Mouse (Mus musculus) activated CD4-positive, CD25-positive, alpha-beta regulatory T cell, adult 4 months (primary cell): Measurements from ENCODE around the gene Ybx1. TPM values are rescaled to one million over a fixed set of nuclear protein-coding genes. Genes with fewer than 3 reads are reported as not detected.

Source experiments
- ATAC-seq: one replicate; pipeline ENCODE4 v1.8.0; 2017
- polyA plus RNA-seq, 2 experiments: library from polyadenylated mRNA; unstranded; fragments of 100-300 nt; shearing (Covaris generic); gene quantifications; one replicate each; pipeline ENCODE4 v1.2.1; 2017

The Ybx1 gene
- polyA plus RNA-seq, 2 experiments from 2014 or later, result 172 to 180 TPM

DNA sequence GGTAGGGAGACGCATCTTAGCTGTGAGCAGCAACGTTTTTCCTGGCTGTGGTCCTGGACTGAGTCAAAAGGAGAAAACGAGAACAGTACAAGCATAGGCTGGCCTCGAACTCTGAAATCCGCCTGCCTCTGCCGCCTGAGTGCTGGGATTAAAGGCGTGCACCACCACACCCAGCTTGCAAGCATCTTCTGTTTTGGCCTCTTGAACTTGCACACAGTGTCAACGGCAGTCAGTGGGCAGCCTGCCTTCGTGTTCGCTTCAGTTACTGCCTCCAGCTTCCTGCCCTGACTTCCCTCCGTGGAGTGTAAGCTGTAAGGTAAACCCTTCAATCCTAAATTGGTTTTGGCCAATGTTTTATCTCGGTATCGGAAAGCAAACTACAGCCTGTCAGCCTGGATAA lies 27.8 kb downstream of the Ybx1 start:
- no peak for ATAC-seq

DNA sequence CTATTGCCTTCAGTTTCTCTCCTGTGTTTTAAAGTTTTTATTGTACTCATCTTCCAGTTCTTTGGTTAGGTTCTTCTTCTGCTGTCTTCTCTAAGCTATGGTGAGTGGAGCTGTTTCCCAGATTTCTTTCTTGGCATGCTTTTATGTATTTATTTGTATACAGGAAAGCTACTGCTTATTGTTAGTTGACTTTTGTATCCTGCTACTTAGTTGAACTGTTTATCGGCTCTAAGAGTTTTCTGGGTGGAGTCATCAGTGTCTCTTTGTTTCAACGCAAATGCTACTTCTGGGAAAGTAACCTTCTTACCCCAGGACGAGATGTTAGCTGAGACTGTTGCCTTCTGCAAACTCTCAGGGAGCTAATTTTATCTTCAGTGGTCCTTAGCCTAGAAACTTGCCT lies 30.9 kb downstream of the Ybx1 start:
- no peak for ATAC-seq

DNA sequence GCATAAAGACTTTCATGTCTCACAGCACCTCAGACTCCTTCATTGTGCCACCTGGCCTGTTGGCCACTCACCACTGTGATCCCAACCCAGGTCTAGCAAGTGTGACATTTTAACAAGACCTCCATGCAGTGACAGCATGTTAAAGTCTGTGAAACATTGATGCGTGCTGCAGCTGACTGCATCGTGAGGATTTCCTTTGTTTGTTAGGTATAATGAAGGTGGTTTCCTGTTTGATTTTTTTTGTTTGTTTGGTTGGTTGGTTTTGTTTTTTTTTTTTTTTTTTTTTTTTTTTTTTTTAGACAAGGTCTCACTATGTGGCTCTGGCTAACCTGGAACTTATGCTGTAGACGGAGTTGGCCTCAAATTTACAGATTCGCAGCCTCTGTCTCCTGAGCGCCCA lies 31.9 kb downstream of the Ybx1 start:
- no peak for ATAC-seq

DNA sequence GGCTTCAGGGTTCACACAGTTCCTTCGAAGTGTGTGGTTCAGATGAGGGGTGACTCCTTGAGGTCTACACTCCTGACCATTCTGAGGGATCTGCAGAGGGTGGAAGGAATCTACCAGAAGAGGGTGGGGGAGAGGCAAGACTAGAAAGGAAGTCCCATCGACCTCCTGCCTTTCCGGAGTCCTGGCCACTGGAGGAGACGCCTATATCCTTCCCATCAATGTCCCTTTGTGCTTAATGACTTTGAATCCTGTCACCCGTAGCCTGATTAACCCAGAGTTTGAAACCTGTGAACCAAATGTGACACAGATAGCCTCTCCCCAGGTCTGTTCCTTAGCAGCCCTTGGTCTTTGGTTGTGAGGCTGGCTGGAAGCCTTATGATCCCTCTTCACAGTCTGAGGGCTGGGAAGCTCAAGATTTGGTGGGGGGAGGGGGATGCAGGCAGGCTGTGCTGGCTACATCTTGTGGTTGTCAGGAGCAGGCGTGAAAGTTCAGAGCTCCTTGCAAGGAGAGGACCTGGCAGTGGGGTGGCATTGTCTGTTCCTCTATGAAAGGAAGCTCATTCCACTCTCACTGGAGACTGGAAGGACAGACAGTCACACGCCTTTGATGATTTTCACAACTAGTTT lies 33.2 kb downstream of the Ybx1 start:
- no peak for ATAC-seq

DNA sequence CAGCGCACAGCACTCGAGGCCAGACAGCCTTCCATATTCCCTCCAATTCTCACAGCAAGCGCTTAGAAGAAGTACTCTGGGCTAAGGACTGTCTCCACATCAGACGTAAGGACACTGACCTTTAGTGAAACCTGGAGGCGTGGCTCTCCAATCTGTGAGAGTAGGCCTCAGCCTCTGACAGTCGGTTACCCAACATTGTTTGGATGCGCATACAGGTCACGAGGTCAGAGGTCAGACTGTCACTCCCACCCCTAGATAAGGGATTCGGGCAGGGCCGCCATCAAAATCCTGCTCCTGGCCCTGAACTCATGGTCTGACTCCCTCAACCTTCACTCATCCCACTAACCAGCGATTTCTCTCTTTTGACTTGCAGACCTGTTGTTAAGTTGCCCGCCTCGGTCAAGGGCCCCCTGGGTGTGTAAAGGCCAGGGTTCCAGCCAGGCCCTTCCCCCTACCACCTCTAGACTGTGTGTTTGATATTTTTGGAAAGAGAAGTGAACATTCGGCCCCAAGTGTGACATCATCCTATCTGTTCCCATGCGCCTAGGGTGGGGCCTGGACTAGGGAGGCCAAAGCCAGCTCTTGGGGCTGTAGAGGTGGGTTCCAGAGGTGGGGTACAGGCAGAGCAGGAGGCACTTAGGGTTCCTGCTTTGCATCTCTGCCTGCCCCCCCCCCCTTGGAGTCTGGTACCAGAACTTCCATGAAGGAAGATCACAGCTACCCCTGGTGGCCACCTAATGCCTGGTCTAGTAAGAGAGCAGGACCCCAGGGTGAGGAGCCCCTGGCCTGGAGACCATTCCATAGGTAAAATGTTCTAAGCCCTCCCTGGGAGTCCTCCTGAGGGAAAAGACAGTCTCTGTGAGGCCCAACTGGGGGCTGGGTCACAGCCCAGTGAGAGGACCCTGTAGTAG lies 34.8 kb downstream of the Ybx1 start:
- no peak for ATAC-seq

DNA sequence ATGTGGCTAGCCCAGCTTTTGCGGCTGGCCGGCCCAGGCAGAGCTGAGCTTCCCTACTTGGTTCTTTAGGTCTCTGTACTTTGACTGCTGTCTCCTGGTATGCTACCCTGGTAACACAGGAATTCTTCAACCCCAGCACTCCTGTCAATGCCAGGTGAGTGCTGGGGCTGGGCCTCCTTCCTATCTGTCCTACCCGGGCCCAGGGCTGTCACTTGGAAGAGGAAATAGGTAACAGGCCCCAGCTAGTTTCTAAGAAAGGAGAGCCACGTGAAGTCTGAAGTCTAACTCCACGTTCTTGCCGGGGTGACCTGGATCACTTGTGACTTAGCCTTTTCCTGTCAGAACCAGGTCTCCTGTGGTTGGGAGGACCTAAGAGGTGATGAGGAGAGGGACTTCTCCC lies 37.3 kb downstream of the Ybx1 start:
- ATAC-seq, result no peak

DNA sequence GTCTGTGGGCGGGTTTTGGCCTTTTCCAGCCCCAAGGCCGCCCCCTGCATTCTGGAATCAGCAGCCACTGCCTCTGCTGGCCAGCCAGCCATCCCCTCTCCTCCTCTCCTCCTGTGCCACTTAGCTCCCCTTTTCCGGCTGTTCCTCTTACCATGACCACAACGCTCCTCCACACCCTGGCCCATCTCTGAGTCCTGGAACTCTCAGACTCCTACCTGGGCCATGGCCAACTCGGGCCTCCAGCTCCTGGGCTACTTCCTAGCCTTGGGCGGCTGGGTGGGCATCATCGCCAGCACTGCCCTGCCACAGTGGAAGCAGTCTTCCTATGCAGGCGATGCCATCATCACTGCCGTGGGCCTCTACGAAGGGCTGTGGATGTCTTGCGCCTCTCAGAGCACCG lies 39.1 kb downstream of the Ybx1 start, which contains the start of gene Cldn19:
Gene Cldn19 (plus strand): TSS at position 64 of the 400 bp plus-strand sequence.
- no peak for ATAC-seq

DNA sequence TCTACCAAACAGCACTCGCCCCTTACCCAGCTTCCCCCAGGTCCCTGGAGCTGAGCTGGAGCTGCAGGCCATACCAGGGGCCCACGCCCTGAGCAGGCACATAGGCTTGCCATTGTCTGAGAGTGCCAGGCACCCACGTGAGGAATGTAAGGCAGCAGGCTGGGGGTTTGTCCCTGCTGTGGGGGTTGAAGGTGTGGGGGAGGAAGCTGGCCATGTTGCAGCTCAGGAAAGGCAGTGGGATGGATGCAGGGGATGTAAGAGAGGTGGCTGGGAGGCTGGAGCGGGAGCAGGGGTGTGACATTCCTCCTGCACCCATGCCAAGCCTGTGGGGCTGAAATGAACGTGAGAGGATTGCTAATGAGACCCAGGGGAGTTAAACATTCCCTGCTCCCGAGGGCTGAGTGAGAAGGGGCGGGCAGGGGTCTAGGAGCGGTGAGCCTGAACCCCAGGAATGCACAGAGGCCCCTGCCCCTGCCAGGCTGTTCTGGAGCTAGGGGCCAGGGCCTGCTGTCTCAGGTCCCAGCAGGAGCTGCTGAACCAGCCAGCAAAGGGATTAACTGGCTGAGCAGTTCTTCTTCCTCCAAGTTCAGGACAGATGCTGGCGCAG lies 40.3 kb downstream of the Ybx1 start:
- ATAC-seq, result no peak

DNA sequence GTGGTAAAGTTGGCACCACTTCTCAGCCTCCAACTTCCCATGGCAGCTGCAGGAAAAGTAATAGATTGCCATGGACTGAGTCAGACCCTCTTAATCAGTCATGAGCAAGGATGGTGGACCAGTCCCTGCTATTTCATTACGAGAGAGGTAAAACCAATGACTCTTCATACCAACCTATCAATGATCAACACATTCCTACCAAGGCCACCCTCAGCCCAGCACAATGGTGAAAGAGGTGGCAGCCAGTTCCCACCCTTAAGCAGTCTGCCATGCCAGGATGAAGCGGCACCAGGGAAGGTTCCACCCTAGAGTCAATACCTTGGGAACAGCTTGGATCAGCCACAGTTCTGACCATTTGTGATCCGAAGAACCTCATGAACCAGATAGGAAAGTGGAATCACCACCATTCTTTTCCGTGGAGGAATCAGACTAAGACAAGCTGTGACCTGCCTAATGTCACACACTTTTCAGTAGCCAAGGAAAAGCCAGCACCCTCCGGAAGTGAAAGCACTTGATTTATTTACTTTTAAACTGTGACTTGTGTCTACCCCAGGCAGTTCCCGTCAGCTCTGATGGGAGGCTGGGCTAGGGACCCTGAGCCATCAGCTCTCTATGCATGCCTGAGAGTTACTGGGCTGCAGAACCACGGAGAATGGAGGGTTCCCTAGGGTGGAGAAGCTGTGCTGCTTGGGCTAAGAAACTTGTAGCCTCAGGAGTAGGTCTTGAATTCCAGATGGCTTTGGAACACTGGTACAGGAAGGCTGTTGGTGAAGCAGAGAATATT lies 42.2 kb downstream of the Ybx1 start:
- no peak for ATAC-seq

DNA sequence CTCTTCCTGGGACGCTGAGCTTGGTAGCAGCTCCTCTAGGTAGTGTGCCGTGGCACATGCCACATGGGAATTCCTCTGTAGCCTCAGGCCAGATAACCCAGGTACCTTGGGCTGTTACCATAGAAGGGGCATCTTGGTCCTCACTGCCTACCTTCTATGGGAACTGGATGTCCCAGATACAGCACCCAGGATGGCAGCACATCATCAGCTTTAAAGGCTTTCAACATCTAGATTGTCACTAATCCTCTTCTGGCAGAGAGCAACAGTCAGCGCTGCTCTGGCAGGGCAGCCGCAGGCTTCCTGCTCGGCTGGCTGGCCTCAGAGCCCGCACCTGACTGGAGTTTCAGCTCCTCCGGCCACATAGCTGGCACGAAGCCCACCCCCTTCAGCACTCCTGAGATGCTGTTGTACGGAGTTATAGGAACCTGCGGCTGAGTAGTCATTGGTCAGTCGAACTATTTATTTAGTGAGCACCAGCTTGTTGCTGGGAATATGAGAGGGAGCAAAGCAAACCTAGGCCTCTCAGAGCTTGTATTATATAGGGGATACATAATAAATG lies 45.9 kb downstream of the Ybx1 start:
- no peak for ATAC-seq

DNA sequence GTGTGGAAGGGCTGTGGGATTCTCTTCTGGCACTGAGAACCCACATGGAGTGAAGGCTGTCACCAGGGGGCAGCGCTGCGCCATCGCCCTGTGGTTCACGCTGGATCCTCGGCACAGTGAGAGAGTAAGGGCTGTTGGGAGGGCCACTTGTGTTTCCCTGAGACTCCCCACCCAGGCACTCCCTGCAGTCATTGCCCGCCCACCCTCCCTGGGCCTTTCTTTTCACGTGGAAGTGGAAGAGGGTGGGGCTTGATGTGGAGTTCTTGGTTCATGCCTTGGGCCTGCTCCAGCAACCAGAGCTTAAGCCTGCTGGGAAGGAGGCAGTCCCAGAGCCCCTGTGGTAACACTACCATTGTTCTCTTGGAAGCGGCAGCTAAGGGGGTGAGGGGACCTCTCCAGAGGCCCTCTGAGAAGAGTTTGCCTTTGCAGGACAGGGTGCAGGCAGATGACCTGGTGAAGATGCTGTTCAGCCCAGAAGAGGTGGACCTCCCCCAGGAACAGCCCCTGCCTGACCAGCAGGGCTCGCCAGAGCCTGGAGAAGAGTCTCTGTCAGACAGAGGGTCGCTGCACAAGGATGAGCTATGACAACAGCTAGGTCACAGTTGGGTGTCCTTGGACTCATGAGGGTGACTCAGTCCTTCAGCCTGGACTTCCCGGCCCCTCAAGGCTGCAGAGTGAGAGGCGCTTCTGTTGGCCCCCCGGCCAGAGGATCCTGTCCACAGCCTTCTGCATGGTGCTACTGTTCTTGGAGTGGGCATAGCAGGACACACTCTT lies 46.8 kb downstream of the Ybx1 start:
- peak; percentile 66 for ATAC-seq

DNA sequence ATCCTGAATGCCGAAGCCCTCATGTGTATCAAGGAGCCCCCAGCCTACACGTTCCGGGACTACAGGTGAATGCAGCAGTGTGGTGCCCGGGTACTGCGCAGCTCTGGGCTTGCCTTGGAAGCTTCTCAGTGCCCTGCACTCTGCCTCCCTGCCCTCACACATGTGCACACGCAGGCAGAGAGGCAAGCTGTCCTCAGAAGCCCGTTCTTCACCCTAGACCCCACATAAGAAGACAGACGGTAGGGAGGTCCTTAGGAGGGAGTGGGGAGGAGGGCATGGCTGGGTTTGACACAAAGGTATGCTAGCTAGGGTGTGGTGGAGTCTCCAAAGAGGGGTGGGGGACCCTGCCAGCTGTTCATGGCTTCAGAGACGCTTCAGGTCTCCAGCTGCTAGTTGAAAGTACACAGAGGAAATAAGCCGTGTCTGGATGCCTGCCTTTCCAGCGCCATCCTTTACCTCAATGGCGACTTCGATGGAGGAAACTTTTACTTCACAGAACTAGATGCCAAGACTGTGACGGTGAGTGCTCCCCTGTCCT lies 47.6 kb downstream of the Ybx1 start:
- no peak for ATAC-seq

DNA sequence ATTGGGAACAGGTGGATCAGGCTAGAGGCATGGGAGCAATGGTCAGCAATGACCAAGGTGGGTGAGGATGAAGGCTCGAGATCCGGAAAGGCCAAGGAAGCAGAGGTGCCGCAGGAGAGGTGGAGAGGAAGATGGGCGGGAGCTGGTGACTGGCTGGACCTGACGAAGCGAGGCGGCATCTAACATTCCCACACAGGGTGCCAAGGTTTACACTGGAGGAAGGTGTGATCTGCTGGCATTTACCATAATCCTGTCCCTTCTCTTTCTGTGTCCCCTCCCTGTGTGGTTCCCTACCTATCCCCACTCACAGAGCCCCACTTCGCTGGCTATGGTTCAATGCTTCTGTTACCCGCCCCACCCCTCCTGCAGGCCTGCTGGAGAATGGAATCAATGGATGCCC lies 48.4 kb downstream of the Ybx1 start:
- no peak for ATAC-seq

DNA sequence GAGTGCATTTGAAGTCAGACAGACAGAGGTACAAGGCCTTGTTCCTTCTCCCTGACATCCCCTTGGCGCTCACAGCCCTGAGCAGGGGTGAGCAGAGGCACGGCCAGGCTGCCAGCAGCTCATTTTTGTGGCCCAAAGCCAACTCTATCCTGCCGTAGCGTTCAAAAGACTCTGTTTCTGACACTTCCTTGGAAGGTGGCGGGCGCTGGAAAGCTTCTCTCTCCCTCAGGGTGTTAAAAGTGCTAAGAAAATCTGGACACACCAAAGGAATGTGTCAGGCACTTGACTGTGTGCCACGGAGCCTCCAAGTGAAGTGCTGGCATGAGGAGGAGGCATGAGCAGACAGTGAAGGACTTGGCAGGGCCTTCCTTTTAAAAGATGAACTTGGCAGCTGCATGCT lies 48.8 kb downstream of the Ybx1 start:
- ATAC-seq, result no peak

DNA sequence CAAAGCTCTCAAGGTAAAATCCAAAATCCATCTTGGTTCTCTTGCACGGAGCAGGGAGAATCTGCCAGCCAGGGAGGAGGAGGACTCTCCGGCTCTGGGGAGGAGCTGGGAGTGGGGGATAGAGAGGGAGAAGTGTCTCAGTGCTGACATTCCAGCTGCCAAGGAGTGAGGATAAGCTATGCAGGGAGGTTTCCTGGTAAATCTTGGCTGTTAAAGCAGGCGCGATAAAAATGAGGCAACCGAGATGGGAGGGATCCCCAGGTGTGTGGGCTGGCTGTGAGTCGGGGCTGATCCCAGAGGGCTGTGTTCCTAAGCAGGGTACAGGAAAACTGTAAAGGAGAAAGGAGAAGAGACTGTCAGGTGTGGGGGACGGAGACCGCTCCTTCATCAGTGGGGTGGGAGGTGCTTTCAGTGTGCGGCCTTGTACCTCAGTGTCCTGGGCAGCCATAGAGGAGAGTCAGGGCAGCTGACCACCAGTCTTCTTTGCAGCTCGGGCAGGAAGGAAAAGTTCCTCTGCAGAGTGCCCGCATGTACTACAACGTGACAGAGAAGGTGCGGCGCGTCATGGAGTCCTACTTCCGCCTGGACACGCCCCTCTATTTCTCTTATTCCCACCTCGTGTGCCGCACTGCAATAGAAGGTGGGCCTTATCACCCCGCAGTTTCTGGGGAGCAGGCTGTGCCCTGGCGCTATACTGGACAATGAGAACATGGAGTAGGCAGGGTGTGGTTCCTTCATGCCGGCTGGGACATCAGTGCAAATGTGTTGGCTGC lies 49.8 kb downstream of the Ybx1 start:
- no peak for ATAC-seq

DNA sequence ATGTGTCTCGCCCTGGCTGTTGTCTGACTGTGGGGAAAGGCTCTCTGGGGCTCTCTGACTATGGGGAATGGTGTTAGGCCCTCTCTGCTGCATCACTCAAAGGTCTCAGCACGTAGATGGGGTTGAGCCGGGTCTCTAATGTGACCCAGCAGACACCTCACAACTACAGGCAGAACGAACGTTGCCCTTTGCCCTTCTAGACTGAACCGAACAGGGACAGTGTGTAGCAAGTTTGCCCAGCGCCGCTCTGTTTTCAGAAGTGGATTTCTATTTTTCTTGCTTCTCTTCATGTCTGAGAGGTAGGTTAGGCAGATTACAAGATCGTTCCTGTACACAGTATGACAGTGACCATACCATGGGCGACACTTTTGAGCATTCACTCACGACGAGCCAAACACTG lies 51.8 kb downstream of the Ybx1 start:
- no peak for ATAC-seq

DNA sequence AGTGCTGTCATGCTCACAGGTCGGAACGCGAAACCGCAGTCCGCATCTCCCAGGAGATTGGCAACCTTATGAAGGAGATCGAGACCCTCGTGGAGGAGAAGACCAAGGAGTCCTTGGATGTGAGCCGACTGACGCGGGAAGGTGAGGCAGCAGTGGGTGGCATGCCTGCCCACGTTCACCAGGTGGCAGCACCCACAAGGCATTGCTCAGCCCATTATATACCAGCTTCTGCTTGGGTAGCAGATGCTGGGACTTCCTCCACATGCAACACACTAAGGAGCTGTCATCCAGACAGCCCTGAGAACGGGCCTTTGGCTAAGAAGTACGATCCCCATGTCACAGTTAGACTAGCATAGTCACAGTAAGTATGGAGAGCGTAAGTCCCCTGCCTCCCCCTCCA lies 52.7 kb downstream of the Ybx1 start:
- ATAC-seq, result no peak

DNA sequence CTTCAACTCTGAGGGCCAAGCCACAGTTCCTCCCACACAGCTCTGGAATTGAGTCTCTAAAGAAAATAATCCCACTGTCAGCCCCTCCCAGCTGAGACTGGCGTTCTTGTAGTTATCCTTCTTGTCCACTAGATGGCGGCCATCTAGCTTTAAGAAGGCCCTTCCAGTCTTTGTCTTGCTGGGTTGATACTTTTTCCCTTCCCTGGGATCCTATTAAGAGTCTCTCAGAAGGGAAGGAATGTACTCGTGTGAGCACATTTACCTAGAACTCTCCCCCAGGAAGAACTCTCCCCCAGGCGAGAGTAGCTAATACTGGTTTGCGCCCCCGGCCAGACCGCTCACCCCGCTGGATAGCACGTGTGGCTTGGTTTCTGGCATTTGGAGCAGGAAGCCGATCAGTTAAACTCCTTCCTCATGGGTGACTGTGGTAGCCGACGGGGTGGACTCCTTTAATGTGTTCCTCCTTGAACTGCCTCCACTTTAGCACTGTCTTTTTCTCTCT lies 55.2 kb downstream of the Ybx1 start:
- peak; percentile 91 for ATAC-seq

DNA sequence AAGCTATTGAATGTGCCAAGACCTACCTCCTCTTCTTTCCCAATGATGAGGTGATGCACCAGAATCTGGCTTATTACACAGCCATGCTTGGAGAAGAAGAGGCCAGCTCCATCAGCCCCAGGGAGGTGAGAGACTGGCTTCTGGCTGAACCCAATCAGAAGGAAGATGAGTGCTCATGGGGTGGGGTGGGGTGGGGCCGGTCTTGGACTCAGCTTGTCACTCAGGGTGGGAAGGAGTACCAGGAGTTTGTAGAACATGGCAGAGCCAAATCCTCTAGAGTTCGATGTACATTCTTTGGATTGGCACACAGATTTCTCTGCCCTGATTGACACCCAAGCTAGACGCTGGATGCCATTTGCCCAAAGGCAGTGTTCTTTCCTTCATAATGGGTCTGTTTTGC lies 55.7 kb downstream of the Ybx1 start:
- no peak for ATAC-seq

DNA sequence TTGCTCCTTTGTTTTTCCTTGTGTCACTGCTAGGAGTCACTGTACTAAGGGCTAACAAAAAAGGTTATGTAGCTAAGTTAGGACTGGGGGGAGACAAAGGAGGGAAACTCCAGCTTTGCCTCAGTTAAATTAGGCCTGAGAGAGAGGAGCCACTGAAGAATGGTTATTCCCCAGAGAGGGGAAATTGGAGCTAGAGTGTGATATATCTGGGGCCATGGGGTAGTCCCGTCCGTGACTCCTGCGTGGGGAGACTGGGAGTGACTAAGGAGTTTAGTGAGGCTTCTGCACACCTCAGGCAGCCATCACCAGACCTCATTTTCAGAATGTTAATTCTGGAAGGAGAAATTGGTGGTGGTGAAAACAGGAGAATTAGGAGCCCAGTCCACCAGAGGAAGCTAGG lies 60.1 kb downstream of the Ybx1 start:
- ATAC-seq, result no peak
